Mouse (Mus musculus) kidney, embryonic 16.5 days (tissue): ENCODE data around the gene Pgam1. TPM values are rescaled to one million over a fixed set of nuclear protein-coding genes. Genes with fewer than 3 reads are reported as not detected.

Experiments used
- ATAC-seq: fragments of 200-750 bp; cut with Nextera tagmentation; 2 replicates; pipeline ENCODE4 v1.8.0; 2017; ENCODE audit warnings: moderate TSS enrichment; ENCODE audit not compliant: low FRiP score, low TSS enrichment
- H3K27ac ChIP-seq: fragments of 300-500 bp; sonication (generic); 2 replicates; pipeline ENCODE4 v1.5.1; 2014; ENCODE audit warnings: low read length
- H3K27me3 ChIP-seq: fragments of 300-500 bp; sonication (generic); 2 replicates; pipeline ENCODE4 v1.6.1; 2014; ENCODE audit warnings: low read length, control low read depth, mixed read lengths; ENCODE audit not compliant: insufficient read depth
- H3K36me3 ChIP-seq: fragments of 300-500 bp; sonication (generic); 2 replicates; pipeline ENCODE4 v1.6.1; 2014; ENCODE audit warnings: low read length, control low read depth, mixed read lengths; ENCODE audit not compliant: insufficient read depth
- H3K4me1 ChIP-seq: fragments of 300-500 bp; sonication (generic); 2 replicates; pipeline ENCODE4 v1.6.1; 2014; ENCODE audit warnings: low read length, control low read depth, mixed read lengths; ENCODE audit not compliant: insufficient read depth
- H3K4me2 ChIP-seq: fragments of 300-500 bp; sonication (generic); replicated peaks from 2 replicates; pipeline ENCODE4 v1.6.1; 2014; ENCODE audit warnings: low read depth, low read length
- H3K4me3 ChIP-seq: fragments of 300-500 bp; sonication (generic); 2 replicates; pipeline ENCODE4 v1.5.1; 2014; ENCODE audit warnings: mild to moderate bottlenecking, low read length
- H3K9ac ChIP-seq: fragments of 300-500 bp; sonication (generic); replicated peaks from 2 replicates; pipeline ENCODE4 v1.6.1; 2014; ENCODE audit warnings: low read length
- H3K9me3 ChIP-seq: fragments of 300-500 bp; sonication (generic); 2 replicates; pipeline ENCODE4 v1.6.1; 2016; ENCODE audit warnings: low read length, control low read depth
- WGBS: fragments of 180-500 bp; shearing (Covaris S2); extraction: QIAGEN DNeasy Blood & Tissue Kit; methylation state at CpG from one replicate; pipeline ENCODE4 v1.1.7; 2014; 5-methylcytosine and 5-hydroxymethylcytosine counted together
- polyA plus RNA-seq: library from polyadenylated mRNA; unstranded; fragments of >200 nt; fragmentation: Nextera tagmentation; extraction: Ambion mirVana; gene quantifications from 2 replicates; pipeline ENCODE4 v1.2.1, GENCODE M21; 2015

The Pgam1 gene
- polyA plus RNA-seq, 1 experiment from 2014 or later: 859 TPM

GRCm38 (mm10) chr19:41920412-41921067, 8.8 kb downstream of the Pgam1 start:
- Histone ChIP-seq H3K4me2 (no peak overlapping the region), H3K9me3 (no peaks in the 10 kb centered on the region), H3K27me3 (no peaks in the 10 kb centered on the region), H3K4me3 (no peak overlapping the region), H3K9ac (no peak overlapping the region), H3K27ac (no peak overlapping the region), H3K4me1 (no peaks in the 10 kb centered on the region), H3K36me3 (peaks cover 55% of the 10 kb centered on the region)
- ATAC-seq: no peak
- 64% methylated on average over 5 of the region's 5 CpGs for WGBS

GRCm38 (mm10) chr19:41932686-41933085, 21.0 kb downstream of the Pgam1 start:
- peak; percentile 5 for ATAC-seq
- H3K27ac ChIP-seq: no peak overlapping the region
- peaks cover 24% of the 10 kb centered on the region for H3K36me3 ChIP-seq

GRCm38 (mm10) chr19:41933179-41934086, 21.7 kb downstream of the Pgam1 start, which contains the start of the genes Exosc1 and Zdhhc16:
Exosc1 (minus strand) TSS chr19:41933423.
Zdhhc16 (plus strand) TSS chr19:41933480.
- H3K4me2 ChIP-seq: peak within 1 kb of the TSS; percentile 87
- peak; percentile 100 for ATAC-seq
- peak within 1 kb of the TSS; percentile 63 for H3K27ac ChIP-seq
- whole genome bisulfite sequencing: under 1% methylated on average over 47 of the region's 47 CpGs
- peak within 1 kb of the TSS; percentile 92 for H3K9ac ChIP-seq
- peak within 1 kb of the TSS; percentile 99 for H3K4me3 ChIP-seq
- H3K9me3 ChIP-seq: no peaks in the 10 kb centered on the region
- H3K36me3 ChIP-seq: peaks cover 24% of the 10 kb centered on the region
- no peaks in the 10 kb centered on the region for H3K27me3 ChIP-seq
- H3K4me1 ChIP-seq: peaks cover 17% of the 10 kb centered on the region

More at GRCm38 (mm10) chr19:41932686-41933085, 21.0 kb downstream of the Pgam1 start:
- no peaks in the 10 kb centered on the region for H3K9me3 ChIP-seq
- peak overlapping the region; percentile 87 for H3K4me2 ChIP-seq
- H3K4me1 ChIP-seq: peaks cover 17% of the 10 kb centered on the region
- H3K4me3 ChIP-seq: peak overlapping the region; percentile 99
- WGBS: under 1% methylated on average over 28 of the region's 28 CpGs
- H3K9ac ChIP-seq: peak overlapping the region; percentile 70
- no peaks in the 10 kb centered on the region for H3K27me3 ChIP-seq

- H3K4me2 ChIP-seq: peak overlapping the region; percentile 76
- peaks cover 28% of the 10 kb centered on the region for H3K36me3 ChIP-seq
- ATAC-seq: no peak
- peaks cover 17% of the 10 kb centered on the region for H3K4me1 ChIP-seq
- no peaks in the 10 kb centered on the region for H3K9me3 ChIP-seq
- H3K4me3 ChIP-seq: peak overlapping the region; percentile 99
- peak overlapping the region; percentile 92 for H3K9ac ChIP-seq
- H3K27me3 ChIP-seq: no peaks in the 10 kb centered on the region
- 12% methylated on average over 6 of the region's 6 CpGs for WGBS
- no peak overlapping the region for H3K27ac ChIP-seq
Observed at GRCm38 (mm10) chr19:41934124-41934523, 22.4 kb downstream of the Pgam1 start.

GRCm38 (mm10) chr19:41935921-41936320, 24.2 kb downstream of the Pgam1 start:
- WGBS: 89% methylated on average over 1 of the region's 1 CpGs
- Histone ChIP-seq H3K4me3 (no peak overlapping the region), H3K4me1 (peaks cover 17% of the 10 kb centered on the region), H3K27ac (no peak overlapping the region), H3K9me3 (no peaks in the 10 kb centered on the region), H3K4me2 (no peak overlapping the region), H3K9ac (no peak overlapping the region), H3K27me3 (no peaks in the 10 kb centered on the region), H3K36me3 (peaks cover 27% of the 10 kb centered on the region)
- ATAC-seq: no peak

GRCm38 (mm10) chr19:41938539-41938938, 26.8 kb downstream of the Pgam1 start:
- H3K4me3 ChIP-seq: no peak overlapping the region
- no peaks in the 10 kb centered on the region for H3K27me3 ChIP-seq
- no peak overlapping the region for H3K27ac ChIP-seq
- no peaks in the 10 kb centered on the region for H3K9me3 ChIP-seq
- H3K4me2 ChIP-seq: no peak overlapping the region
- peaks cover 45% of the 10 kb centered on the region for H3K36me3 ChIP-seq
- no peak overlapping the region for H3K9ac ChIP-seq
- ATAC-seq: no peak
- WGBS: 87% methylated on average over 5 of the region's 5 CpGs
- peaks cover 9% of the 10 kb centered on the region for H3K4me1 ChIP-seq

- Histone ChIP-seq H3K4me3 (no peak overlapping the region), H3K9ac (no peak overlapping the region), H3K27me3 (no peaks in the 10 kb centered on the region), H3K4me2 (no peak overlapping the region), H3K27ac (no peak overlapping the region), H3K4me1 (no peaks in the 10 kb centered on the region), H3K9me3 (no peaks in the 10 kb centered on the region), H3K36me3 (peaks cover 78% of the 10 kb centered on the region)
- ATAC-seq: no peak
- 85% methylated on average over 7 of the region's 7 CpGs for WGBS
Observed at GRCm38 (mm10) chr19:41943841-41944240, 32.1 kb downstream of the Pgam1 start.

- Histone ChIP-seq H3K9ac (no peak overlapping the region), H3K4me2 (no peak overlapping the region), H3K4me3 (no peak overlapping the region), H3K27me3 (no peaks in the 10 kb centered on the region), H3K27ac (no peak overlapping the region), H3K4me1 (no peaks in the 10 kb centered on the region), H3K9me3 (no peaks in the 10 kb centered on the region), H3K36me3 (peaks cover 75% of the 10 kb centered on the region)
- WGBS: 81% methylated on average over 4 of the region's 4 CpGs
- no peak for ATAC-seq
Observed at GRCm38 (mm10) chr19:41952287-41952686, 40.6 kb downstream of the Pgam1 start.

GRCm38 (mm10) chr19:41953574-41953973, 41.9 kb downstream of the Pgam1 start:
- no peaks in the 10 kb centered on the region for H3K4me1 ChIP-seq
- no peaks in the 10 kb centered on the region for H3K27me3 ChIP-seq
- 88% methylated on average over 3 of the region's 3 CpGs for WGBS
- no peak overlapping the region for H3K9ac ChIP-seq
- no peaks in the 10 kb centered on the region for H3K9me3 ChIP-seq
- H3K27ac ChIP-seq: no peak overlapping the region
- H3K36me3 ChIP-seq: peaks cover 76% of the 10 kb centered on the region
- no peak overlapping the region for H3K4me3 ChIP-seq
- H3K4me2 ChIP-seq: no peak overlapping the region
- ATAC-seq: no peak
